Mouse (Mus musculus): ENCODE results near the gene Ddx21. TPM values are rescaled to one million over a fixed set of nuclear protein-coding genes. Genes with fewer than 3 reads are reported as not detected.

Gene Ddx21
- polyA plus RNA-seq, 3 experiments from 2014 or later = 51.4 to 60.7 (median 54.9) TPM

- no peak for ATAC-seq
Measured at GRCm38 (mm10) chr10:62570126-62570871, 31.8 kb downstream of the Ddx21 start.

GRCm38 (mm10) chr10:62568861-62569260 is 33.2 kb downstream of the Ddx21 start:
- no peak for ATAC-seq

GRCm38 (mm10) chr10:62557736-62558135 is 44.3 kb downstream of the Ddx21 start:
- no peak for ATAC-seq

- no peak for ATAC-seq
Measured at GRCm38 (mm10) chr10:62556558-62556901, 45.6 kb downstream of the Ddx21 start.

- no peak for ATAC-seq
Measured at GRCm38 (mm10) chr10:62555705-62556557, 46.1 kb downstream of the Ddx21 start.

- peak; percentile 87 for ATAC-seq
Measured at GRCm38 (mm10) chr10:62553611-62554091, 48.4 kb downstream of the Ddx21 start.

- no peak for ATAC-seq
Measured at GRCm38 (mm10) chr10:62550787-62551300, 51.2 kb downstream of the Ddx21 start.

- peak; percentile 41 for ATAC-seq
Measured at GRCm38 (mm10) chr10:62549523-62550166, 52.4 kb downstream of the Ddx21 start.

- ATAC-seq = no peak
Measured at GRCm38 (mm10) chr10:62546441-62546840, 55.6 kb downstream of the Ddx21 start.

GRCm38 (mm10) chr10:62545759-62546158 is 56.3 kb downstream of the Ddx21 start:
- ATAC-seq = no peak

- ATAC-seq = peak; percentile 29
Measured at GRCm38 (mm10) chr10:62544316-62544715, 57.8 kb downstream of the Ddx21 start.

- peak; percentile 89 for ATAC-seq
Measured at GRCm38 (mm10) chr10:62543399-62543808, 58.7 kb downstream of the Ddx21 start.

- peak; percentile 33 for ATAC-seq
Measured at GRCm38 (mm10) chr10:62542928-62543327, 59.2 kb downstream of the Ddx21 start.

GRCm38 (mm10) chr10:62542507-62542906 is 59.6 kb downstream of the Ddx21 start:
- ATAC-seq = no peak

GRCm38 (mm10) chr10:62541499-62541898 is 60.6 kb downstream of the Ddx21 start:
- ATAC-seq = no peak

GRCm38 (mm10) chr10:62540800-62541199 is 61.3 kb downstream of the Ddx21 start:
- ATAC-seq = no peak

GRCm38 (mm10) chr10:62534509-62534908 is 67.6 kb downstream of the Ddx21 start:
- ATAC-seq = no peak

- ATAC-seq = no peak
Measured at GRCm38 (mm10) chr10:62532832-62533231, 69.2 kb downstream of the Ddx21 start.
